Mouse (Mus musculus): ENCODE data around the gene Arnt2.

Gene Arnt2

DNA sequence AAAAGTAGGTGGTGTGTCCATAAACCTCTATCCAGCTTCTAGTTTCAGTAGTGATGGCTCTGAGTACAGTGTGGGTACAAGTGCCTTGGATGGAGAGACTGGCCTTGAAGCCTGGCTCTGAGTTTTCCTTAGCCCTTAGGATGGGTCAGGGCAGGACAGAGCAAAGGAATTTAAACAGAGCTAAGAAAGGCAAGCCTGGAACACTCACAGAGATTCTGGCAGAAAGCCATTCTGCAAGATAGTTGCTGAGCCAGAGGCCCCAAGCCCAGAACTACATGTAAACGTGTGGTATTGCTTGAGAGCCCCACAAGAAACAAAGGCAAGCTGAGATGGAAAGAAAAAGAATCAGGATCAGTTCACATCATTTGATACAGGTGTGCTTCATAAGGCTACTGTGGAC, 70.8 kb downstream of the Arnt2 start:
- DNase-seq = no peak

GRCm38 (mm10) chr7:84337768-84338167, 72.2 kb downstream of the Arnt2 start:
- no peak for DNase-seq

- DNase-seq = no peak
These were observed 73.1 kb downstream of the Arnt2 start for GRCm38 (mm10) chr7:84336907-84337306.

GRCm38 (mm10) chr7:84336580-84336886, 73.4 kb downstream of the Arnt2 start:
- no peak for DNase-seq

GRCm38 (mm10) chr7:84335766-84336579, 74.0 kb downstream of the Arnt2 start:
- DNase-seq = no peak

- no peak for DNase-seq
These were observed 76.0 kb downstream of the Arnt2 start for GRCm38 (mm10) chr7:84333996-84334395.

DNA sequence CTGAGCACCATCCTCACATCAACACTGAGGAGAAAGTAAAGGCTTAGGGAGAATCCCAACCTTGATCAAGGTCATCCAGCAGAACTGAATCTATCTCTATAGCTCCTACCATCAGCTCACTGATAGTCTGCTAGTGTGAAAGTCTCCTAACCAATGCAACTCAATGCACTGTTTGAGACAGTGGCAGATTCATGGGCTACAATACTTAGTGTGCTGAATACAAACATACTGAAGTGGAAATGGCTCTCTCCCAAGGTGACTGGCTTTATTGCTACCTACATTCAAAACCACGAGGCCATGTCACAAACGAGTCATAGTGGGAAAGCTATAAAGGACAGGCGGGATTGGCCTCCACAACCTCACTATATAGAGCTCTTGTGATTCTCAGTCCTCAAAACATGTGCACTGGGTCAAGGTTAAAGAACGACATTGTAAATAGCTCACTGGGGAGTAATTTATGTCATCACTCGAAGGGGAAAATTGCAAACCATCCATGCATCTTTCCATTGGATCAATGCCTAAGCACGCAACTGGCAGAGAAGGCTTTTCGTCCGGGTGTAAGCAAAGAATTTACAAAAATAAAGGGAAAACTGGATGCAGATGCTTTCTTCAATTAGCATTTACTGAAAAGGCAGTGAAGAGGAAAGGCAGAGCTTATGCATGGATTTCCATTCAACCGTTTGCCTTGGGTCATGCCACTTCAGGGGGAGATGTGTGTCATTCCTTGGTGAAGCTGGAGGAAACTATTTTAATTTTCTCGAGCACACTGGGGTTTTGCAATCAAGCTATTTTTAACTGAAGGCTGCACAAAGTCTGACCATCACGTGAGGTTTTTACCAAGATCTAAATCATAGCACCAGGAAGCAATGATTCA, 77.4 kb downstream of the Arnt2 start:
- DNase-seq = no peak

DNA sequence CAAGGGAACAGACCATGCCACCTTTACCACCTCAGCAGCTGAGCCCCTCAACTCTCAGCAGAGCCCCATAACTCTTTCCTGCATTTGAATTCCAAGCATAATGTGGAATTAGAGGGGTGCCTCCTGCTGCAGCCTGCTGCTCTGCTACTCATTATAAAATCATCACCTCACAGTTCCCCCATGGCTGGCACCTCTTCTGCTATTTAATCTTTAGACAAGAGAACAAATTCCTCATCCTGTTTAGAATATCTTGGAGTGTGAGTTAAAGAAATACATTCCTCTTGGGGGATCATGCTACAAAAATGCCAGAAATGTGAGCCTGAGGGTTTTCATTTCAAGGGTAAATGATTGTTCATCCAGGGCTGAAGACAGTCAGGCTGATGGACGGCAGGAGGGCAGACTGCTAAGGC, 80.8 kb downstream of the Arnt2 start:
- no peak for DNase-seq

DNA sequence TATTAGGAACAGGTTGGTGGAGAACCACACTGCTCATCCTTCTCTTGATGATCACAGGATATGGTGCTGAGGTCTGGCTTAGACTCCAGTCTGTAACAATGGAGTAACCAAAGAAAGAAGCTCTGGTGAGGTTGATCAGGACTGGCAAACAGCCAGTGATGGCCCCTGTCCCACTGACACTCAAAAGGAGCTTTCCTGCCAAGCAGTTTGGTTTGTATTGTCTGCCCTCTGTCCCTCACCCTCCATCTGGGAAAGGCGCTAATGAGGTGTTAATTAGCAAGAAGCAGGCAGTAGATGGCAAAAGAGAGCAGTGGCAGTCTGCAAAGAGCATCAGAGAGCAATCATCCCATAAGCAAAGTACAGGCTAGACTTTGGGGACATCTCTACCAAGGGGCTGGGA, 81.2 kb downstream of the Arnt2 start:
- no peak for DNase-seq

- no peak for DNase-seq
These were observed 84.2 kb downstream of the Arnt2 start for GRCm38 (mm10) chr7:84325570-84326328.

DNA sequence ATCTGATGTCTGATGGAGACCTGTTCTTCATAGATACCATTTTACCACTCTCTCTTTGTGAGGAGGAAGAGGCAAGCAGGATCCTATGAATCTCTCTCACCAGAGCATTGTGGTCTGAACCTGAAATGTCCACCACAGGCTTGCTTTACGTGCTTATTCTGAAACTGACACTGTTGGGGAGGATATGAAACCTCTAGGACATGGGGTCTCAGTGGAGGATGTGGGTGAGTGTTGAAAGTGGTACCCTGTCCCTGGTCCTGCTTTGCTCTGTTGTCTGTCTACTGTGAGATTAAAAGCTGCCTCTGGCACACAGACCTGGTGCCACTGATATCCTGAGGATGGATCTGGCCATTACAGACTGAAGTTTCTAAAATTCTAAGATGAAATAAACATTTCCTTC, 88.4 kb downstream of the Arnt2 start:
- no peak for DNase-seq

DNA sequence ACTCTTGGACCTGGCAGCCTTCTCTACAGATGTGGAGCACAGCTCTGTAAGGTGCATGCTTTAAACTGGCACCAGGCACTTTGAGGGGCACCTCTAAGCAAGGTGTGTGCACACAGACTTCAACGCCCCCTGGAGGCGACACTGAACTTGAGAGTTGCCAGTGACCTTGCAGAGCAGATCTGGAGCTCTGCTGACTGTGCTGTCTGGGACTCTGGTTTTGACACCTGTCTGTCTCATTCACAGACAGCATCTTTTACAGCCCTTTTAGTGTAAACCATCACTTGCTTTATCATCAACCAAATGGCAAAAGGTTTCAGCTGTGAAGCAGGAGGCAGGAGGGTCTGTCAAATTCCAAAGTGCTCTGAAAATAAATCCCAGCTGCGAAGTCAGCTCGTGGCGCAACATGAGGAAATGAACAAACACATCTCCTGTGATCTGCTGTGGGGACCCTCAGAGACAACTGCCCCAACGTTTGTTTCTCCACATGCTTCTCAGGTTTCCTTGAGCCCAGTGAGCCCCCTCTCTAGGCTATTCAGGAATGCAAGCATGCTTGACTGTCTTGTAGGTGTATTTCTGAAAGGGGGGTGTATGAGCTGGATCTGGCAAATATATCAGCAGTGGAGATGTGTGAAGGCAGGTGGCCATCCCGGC, 94.5 kb downstream of the Arnt2 start:
- DNase-seq = peak; percentile 24

DNA sequence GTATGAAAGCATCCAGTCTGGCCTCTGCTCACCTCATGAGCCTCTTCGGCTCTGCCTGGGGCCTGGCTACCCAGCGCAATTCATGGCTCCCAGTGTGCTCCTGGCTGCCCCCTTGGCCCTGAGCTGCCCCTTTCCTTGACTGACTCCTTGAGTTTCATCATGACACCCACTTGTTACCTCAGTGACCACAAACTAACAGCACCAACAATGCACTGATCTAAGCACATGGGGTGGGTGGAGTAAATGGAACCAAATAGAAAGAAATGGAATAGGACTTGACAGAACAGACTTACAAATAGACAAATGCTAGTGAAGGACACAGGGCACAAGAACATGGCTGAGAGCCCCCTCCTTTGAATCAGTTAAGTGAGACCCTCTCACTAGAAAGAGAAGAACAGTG, 95.2 kb downstream of the Arnt2 start:
- DNase-seq = no peak

GRCm38 (mm10) chr7:84311624-84312023, 98.4 kb downstream of the Arnt2 start:
- DNase-seq = no peak

DNA sequence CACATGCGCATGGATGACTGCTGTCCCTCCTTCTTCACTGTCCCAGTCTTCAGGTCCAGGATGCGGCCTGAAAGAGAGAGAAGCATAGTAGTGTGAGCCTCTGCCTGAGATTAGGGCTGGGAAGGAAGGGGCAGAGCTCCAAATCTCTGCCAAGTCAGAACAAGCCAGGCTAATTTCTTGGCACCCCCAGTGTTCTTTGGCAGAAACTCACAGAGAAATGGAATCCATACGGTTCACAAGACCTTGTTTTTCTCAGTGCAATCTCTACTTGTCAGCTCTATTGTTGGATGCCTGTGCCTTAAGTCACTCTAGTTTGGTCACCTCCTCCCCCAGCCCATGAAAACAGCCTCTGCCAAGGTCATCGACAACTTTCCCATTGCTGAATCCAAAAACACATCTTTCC, 99.1 kb downstream of the Arnt2 start:
- no peak for DNase-seq

DNA sequence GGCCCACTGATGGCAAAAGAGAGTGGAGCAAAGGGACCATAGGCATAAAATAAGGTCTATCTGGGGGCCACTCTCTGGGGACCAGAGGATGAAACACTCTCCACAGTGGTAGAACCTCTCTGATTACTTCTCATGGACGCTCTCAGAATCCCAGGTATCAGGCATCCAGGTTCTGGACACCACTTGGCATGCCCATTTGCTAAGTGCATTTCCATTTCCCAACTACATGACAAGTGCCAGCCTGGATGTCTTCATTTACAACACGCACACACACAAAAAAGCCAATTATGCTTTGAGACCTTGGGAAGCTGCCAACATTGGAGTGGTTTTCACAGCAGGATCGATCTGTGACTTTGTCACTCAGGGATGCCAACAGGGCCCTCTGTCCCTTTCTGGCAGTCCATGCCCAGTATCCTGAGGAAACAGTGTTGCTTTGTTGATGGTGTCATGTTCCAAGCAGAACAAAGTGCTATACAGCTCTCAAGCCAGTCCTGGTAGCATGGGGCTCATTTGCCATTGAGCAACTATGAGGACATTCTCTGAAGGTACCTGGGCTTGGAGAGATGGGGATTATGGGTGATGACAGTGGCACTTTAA, 102.5 kb downstream of the Arnt2 start:
- no peak for DNase-seq

DNA sequence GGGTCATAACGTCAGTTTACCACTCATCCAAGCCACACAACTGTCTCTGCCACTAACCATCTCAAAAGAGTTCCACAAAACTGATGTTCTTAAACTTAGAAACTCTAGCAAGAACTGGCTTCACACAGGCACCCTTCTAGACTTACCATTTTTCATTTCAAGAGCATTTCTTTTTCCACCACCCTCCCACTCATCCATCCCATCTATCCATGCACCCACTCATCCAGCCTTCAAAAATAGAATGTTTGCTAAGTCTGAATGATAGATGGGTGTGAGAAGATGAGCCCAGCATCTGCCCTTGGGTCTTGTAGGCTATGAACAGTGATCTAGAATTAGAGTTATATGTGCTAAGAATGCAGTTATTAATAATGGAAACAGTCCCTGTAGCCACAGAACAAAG, 109.7 kb downstream of the Arnt2 start:
- no peak for DNase-seq

DNA sequence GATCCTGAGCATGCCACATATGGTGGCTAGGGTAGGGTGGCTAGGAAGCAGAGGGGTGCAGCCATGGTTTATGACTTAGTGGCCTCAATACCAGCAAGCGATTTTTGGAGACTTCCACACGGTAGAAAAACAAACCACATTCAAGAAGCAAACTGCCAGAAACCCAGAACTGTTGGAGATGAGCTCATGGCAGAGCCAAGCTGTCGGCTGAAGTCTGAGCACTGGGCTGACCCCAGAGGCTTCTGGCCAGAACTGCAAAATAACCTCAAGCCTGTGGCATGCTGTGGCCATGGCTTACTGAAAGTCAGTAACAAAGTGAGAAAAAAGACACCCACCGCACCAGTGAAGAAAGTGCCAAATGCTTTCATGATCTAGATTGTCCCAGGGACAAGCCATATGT, 110.4 kb downstream of the Arnt2 start:
- no peak for DNase-seq

- DNase-seq = no peak
These were observed 116.9 kb downstream of the Arnt2 start for GRCm38 (mm10) chr7:84293054-84293453.

DNA sequence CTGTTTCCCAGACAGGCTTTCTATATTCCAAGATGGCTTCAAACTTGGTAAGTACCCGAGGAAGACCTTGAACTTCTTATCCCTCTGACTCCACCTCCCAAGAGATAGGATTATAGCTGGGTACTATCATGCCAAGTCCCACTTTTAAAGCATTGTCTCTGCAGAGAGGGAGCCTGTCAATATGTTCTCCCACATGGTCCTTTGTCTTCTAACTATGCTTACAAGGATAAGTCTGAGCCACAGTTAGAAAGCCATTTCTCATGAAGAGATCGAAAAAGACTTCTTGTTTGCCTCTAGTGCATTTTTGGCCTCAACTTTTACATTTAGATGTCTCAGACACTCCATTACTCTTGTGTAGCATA, 122.8 kb downstream of the Arnt2 start:
- no peak for DNase-seq

DNA sequence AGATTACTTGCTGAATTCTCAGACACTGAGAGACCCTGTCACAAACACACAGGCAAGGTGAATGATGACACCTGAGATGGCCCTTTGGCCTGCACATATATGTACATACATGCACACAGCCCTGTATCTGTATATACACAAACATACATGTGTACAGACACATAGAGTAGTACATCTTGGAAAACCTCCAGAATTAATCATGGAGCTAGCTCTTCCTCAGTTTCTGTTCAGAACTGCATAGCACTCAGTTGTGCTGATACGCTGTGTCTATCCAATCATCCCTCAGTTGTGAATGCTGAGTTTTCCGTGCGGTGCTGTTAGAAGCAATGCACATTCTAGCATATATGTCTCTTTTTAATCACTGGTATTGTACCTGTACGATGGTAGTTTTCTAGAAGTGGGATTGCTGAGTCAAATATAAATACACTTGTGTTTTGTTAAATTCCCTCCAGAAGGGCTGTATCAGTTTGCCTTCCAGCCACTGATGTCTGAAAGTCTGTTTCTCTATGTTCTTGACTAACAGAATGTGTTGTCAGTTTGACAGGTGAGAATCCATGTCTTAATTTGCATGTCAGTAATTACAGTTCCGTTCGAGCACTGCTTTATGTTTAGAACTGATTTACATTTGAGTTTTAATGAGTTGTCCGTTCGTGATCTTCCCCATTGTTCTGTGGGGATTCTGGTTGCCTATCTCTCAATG, 123.3 kb downstream of the Arnt2 start:
- no peak for DNase-seq

GRCm38 (mm10) chr7:84285790-84286189, 124.2 kb downstream of the Arnt2 start:
- DNase-seq = no peak
